Mouse (Mus musculus) heart, embryonic 16.5 days (tissue): Measurements from ENCODE around the gene Prickle2. TPM values are rescaled to one million over a fixed set of nuclear protein-coding genes. Genes with fewer than 3 reads are reported as not detected.

Experiments
- ATAC-seq: fragments of 200-750 bp; cut with Nextera tagmentation; replicated peaks from 2 replicates; pipeline ENCODE4 v1.8.0; 2017; ENCODE audit warnings: moderate number of reproducible peaks; ENCODE audit not compliant: insufficient read depth, low FRiP score; ENCODE audit errors: extremely low read depth
- H3K27ac ChIP-seq: fragments of 300-500 bp; sonication (generic); 2 replicates; pipeline ENCODE4 v1.5.1; 2014; ENCODE audit warnings: mild to moderate bottlenecking, low read length, control low read depth, moderate library complexity
- H3K27me3 ChIP-seq: fragments of 300-500 bp; sonication (generic); 2 replicates; pipeline ENCODE4 v1.6.1; 2014; ENCODE audit warnings: low read length, mixed read lengths; ENCODE audit not compliant: control insufficient read depth, insufficient read depth
- H3K36me3 ChIP-seq: fragments of 300-500 bp; sonication (generic); 2 replicates; pipeline ENCODE4 v1.6.1; 2014; ENCODE audit not compliant: control insufficient read depth, insufficient read depth
- H3K4me1 ChIP-seq: fragments of 300-500 bp; sonication (generic); 2 replicates; pipeline ENCODE4 v1.6.1; 2014; ENCODE audit warnings: low read length, mixed read lengths; ENCODE audit not compliant: control insufficient read depth, insufficient read depth
- H3K4me2 ChIP-seq: fragments of 300-500 bp; sonication (generic); 2 replicates; pipeline ENCODE4 v1.6.1; 2014; ENCODE audit warnings: low read depth, mild to moderate bottlenecking, control low read depth, low read length
- H3K4me3 ChIP-seq: fragments of 300-500 bp; sonication (generic); 2 replicates; pipeline ENCODE4 v1.5.1; 2014; ENCODE audit warnings: mild to moderate bottlenecking, control low read depth, low read length
- H3K9ac ChIP-seq: fragments of 300-500 bp; sonication (generic); 2 replicates; pipeline ENCODE4 v1.6.1; 2014; ENCODE audit warnings: low read length, control low read depth
- H3K9me3 ChIP-seq: fragments of 300-500 bp; sonication (generic); replicated peaks from 2 replicates; pipeline ENCODE4 v1.6.1; 2016; ENCODE audit warnings: low read length; ENCODE audit not compliant: control insufficient read depth
- WGBS: fragments of 180-500 bp; shearing (Covaris S2); extraction: QIAGEN DNeasy Blood & Tissue Kit; methylation state at CpG from one replicate; pipeline ENCODE4 v1.1.7; 2014; 5-methylcytosine and 5-hydroxymethylcytosine counted together
- polyA plus RNA-seq: library from polyadenylated mRNA; unstranded; fragments of >200 nt; fragmentation: Nextera tagmentation; extraction: Ambion mirVana; gene quantifications from 2 replicates; pipeline ENCODE4 v1.2.1, GENCODE M21; 2015

Gene Prickle2
- polyA plus RNA-seq, 1 experiment from 2014 or later: 4.2 TPM

DNA sequence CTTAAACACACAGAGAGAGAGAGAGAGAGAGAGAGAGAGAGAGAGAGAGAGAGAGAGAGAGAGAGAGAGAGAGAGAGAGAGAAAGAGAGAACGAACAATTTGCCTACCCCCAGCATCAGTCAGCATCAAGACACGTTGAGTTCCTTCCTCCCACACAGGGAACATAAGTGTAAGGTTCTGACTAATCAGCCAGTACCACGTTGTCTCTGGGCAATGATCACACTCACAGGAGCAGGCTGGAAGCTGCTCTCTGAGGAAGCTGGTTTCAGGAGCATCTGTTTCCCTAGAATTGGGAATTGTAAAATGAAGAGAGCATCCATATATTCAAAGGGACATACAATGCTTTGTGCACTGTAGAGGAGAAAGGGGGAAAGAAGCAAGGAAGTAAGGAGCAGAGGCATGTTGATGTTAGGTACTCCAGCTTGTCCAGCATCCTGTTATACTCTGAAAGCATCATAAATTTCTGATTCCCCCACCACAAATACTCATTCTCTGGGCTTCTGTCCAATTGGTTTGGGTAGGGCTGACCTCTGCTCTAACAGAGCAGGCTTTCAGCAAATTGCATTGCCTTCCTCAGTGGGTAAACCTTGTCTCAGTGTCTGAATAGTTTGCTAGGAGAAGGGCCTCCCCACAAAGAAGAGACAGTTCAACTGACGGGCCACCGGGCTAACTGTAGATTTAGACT lies 116.4 kb downstream of the Prickle2 start:
- Histone ChIP-seq H3K27ac (no peak overlapping the region), H3K27me3 (no peaks in the 10 kb centered on the region), H3K4me3 (no peak overlapping the region), H3K9ac (no peak overlapping the region), H3K9me3 (no peaks in the 10 kb centered on the region), H3K4me2 (no peak overlapping the region), H3K4me1 (no peaks in the 10 kb centered on the region), H3K36me3 (no peaks in the 10 kb centered on the region)
- ATAC-seq: no peak
- WGBS: 58% methylated on average over 5 of the region's 5 CpGs

DNA sequence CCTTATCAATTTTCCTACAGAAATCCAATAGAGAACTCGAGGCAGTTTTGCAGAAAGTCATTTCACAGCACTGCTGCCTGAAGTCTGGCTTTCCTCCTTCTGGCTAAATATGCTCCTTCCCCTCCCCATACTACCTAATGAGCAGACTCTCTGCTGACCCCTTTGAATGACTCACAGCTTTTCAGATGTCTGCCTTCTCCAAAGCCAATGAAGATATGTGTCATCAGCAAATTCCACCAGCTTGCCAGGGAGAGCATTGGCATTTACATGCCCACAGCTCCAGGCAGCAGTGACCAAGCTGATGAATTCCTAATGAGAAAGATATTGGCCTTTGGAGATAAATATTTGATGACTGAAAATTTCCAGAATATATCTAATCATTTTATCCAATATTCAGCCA lies 121.9 kb downstream of the Prickle2 start:
- ATAC-seq: no peak
- Histone ChIP-seq H3K9me3 (no peaks in the 10 kb centered on the region), H3K4me2 (no peak overlapping the region), H3K27ac (no peak overlapping the region), H3K4me1 (no peaks in the 10 kb centered on the region), H3K9ac (no peak overlapping the region), H3K36me3 (no peaks in the 10 kb centered on the region), H3K27me3 (no peaks in the 10 kb centered on the region), H3K4me3 (no peak overlapping the region)
- 20% methylated on average over 1 of the region's 1 CpGs for WGBS

DNA sequence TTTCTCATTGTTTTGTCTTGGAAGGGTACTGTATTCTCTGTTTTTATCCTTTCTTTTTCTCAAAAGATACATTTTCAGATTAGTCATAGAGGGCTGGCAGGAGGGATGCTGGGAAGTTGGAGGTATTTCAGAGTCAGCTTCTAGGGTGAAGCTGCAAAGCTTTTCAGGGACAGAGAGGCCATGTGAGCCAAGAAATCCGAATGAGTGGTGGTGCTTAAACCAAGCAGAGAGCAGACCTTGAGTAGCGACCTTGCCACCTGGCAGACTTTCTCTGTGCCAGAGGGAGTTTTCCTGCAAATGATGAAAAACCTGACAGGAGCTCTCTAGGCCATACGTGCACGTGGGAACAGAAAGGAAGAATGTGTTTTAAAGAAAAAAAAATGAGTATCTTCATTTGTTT lies 130.7 kb downstream of the Prickle2 start:
- Histone ChIP-seq H3K27me3 (no peaks in the 10 kb centered on the region), H3K27ac (no peak overlapping the region), H3K4me2 (no peak overlapping the region), H3K9ac (no peak overlapping the region), H3K4me1 (no peaks in the 10 kb centered on the region), H3K4me3 (no peak overlapping the region), H3K9me3 (no peaks in the 10 kb centered on the region), H3K36me3 (no peaks in the 10 kb centered on the region)
- 70% methylated on average over 4 of the region's 4 CpGs for WGBS
- no peak for ATAC-seq

- H3K4me2 ChIP-seq: no peak overlapping the region
- no peaks in the 10 kb centered on the region for H3K27me3 ChIP-seq
- no peaks in the 10 kb centered on the region for H3K9me3 ChIP-seq
- H3K4me3 ChIP-seq: no peak overlapping the region
- no peak for ATAC-seq
- no peaks in the 10 kb centered on the region for H3K36me3 ChIP-seq
- no peaks in the 10 kb centered on the region for H3K4me1 ChIP-seq
- WGBS: 70% methylated on average over 3 of the region's 3 CpGs
- H3K9ac ChIP-seq: no peak overlapping the region
- H3K27ac ChIP-seq: no peak overlapping the region
These were observed 133.8 kb downstream of the Prickle2 start for GRCm38 (mm10) chr6:92572139-92572538.

DNA sequence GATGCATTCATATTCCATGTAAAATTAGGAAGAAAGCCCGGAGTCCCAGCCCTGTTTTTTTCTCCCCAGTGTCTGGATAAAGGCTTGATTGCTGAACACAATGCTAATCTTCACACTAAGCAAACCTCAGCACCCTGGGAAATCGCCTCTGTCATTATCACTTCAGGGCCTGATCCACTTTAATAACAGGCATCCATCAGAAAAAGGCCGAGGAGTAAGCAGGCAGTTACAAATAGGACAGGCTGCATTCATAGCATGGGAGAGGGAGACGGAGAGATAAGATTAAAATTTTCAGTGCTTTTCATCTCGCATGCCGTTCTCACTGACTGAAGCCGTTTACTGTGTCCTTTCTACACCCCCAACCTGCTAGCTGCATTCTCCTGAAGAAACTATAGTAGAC lies 135.9 kb downstream of the Prickle2 start:
- Histone ChIP-seq H3K4me2 (no peak overlapping the region), H3K4me3 (no peak overlapping the region), H3K27ac (no peak overlapping the region), H3K4me1 (no peaks in the 10 kb centered on the region), H3K27me3 (no peaks in the 10 kb centered on the region), H3K9me3 (no peaks in the 10 kb centered on the region), H3K9ac (no peak overlapping the region), H3K36me3 (no peaks in the 10 kb centered on the region)
- ATAC-seq: no peak
- WGBS: 43% methylated on average over 7 of the region's 7 CpGs

- Histone ChIP-seq H3K9ac (no peak overlapping the region), H3K9me3 (no peaks in the 10 kb centered on the region), H3K4me1 (no peaks in the 10 kb centered on the region), H3K4me3 (no peak overlapping the region), H3K36me3 (no peaks in the 10 kb centered on the region), H3K27ac (no peak overlapping the region), H3K27me3 (no peaks in the 10 kb centered on the region), H3K4me2 (no peak overlapping the region)
- WGBS: 75% methylated on average over 4 of the region's 4 CpGs
- ATAC-seq: no peak
These were observed 136.7 kb downstream of the Prickle2 start for GRCm38 (mm10) chr6:92569283-92569682.

DNA sequence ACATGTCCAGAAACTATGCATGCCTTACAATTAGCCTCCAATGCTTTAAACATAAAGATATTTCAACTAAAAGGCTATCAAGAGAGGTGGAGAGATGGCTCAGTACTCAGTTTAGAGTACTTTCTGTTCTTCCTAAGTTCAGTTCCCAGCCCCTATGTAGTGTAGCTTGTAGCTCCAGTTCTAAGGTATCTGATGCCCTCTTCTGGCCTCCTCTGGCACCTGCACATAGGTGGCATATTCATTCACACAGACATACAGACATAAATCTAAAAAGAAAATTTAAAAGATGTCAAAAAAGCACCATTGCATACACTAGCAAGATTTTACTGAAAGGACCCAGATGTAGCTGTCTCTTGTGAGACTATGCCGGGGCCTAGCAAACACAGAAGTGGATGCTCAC lies 146.7 kb downstream of the Prickle2 start:
- Histone ChIP-seq H3K9ac (no peak overlapping the region), H3K4me2 (no peak overlapping the region), H3K9me3 (no peaks in the 10 kb centered on the region), H3K27me3 (no peaks in the 10 kb centered on the region), H3K4me3 (no peak overlapping the region), H3K27ac (no peak overlapping the region), H3K4me1 (peaks cover 4% of the 10 kb centered on the region; the same call in 1 of the 2 replicates), H3K36me3 (no peaks in the 10 kb centered on the region)
- no peak for ATAC-seq
- 100% methylated on average over 1 of the region's 1 CpGs for WGBS

- H3K36me3 ChIP-seq: no peaks in the 10 kb centered on the region
- no peak overlapping the region for H3K27ac ChIP-seq
- no peak overlapping the region for H3K4me3 ChIP-seq
- WGBS: 37% methylated on average over 2 of the region's 2 CpGs
- no peaks in the 10 kb centered on the region for H3K9me3 ChIP-seq
- no peak overlapping the region for H3K4me2 ChIP-seq
- H3K9ac ChIP-seq: no peak overlapping the region
- no peaks in the 10 kb centered on the region for H3K27me3 ChIP-seq
- peaks cover 4% of the 10 kb centered on the region; the same call in 1 of the 2 replicates for H3K4me1 ChIP-seq
- ATAC-seq: no peak
These were observed 150.3 kb downstream of the Prickle2 start for GRCm38 (mm10) chr6:92555675-92556074.

DNA sequence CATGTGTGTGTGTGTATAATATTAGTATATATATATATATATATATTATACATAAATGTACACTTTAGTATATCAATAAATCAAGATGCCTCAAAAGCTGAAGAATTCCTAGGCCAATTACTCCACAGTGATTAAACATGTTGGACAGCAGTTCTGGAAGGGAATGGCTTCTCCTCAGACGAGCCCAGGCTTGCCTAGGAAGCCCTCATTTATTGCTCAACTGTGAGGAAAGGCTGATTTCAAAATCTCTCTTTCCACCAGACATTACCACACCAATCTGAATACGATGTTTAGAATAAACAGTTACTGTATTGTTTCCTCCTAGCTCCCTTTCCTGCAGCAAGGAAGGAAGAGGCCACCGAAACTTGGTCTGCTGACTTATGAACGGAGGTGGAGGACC lies 152.9 kb downstream of the Prickle2 start:
- ATAC-seq: no peak
- H3K9ac ChIP-seq: no peak overlapping the region
- H3K36me3 ChIP-seq: no peaks in the 10 kb centered on the region
- 66% methylated on average over 4 of the region's 4 CpGs for WGBS
- H3K27ac ChIP-seq: no peak overlapping the region
- no peak overlapping the region for H3K4me2 ChIP-seq
- no peaks in the 10 kb centered on the region for H3K27me3 ChIP-seq
- no peak overlapping the region for H3K4me3 ChIP-seq
- H3K9me3 ChIP-seq: no peaks in the 10 kb centered on the region
- peaks cover 4% of the 10 kb centered on the region; the same call in 1 of the 2 replicates for H3K4me1 ChIP-seq
